Mouse (Mus musculus) hindbrain, embryonic 15.5 days (tissue): Measurements from ENCODE around the gene Myo6. TPM values are rescaled to one million over a fixed set of nuclear protein-coding genes. Genes with fewer than 3 reads are reported as not detected.

ENCODE experiments used
- ATAC-seq: fragments of 200-750 bp; cut with Nextera tagmentation; 2 replicates; pipeline ENCODE4 v1.8.0; 2017; ENCODE audit warnings: low read depth, moderate number of reproducible peaks, moderate TSS enrichment; ENCODE audit not compliant: low FRiP score
- H3K27ac ChIP-seq: fragments of 300-500 bp; sonication (generic); replicated peaks from 2 replicates; pipeline ENCODE4 v1.5.1; 2015; ENCODE audit warnings: mild to moderate bottlenecking, inconsistent platforms
- H3K27me3 ChIP-seq: fragments of 300-500 bp; sonication (generic); 2 replicates; pipeline ENCODE4 v1.6.1; 2015; ENCODE audit warnings: control low read depth, inconsistent platforms
- H3K36me3 ChIP-seq: fragments of 300-500 bp; sonication (generic); 2 replicates; pipeline ENCODE4 v1.6.1; 2015; ENCODE audit warnings: control low read depth, inconsistent platforms
- H3K4me1 ChIP-seq: fragments of 300-500 bp; sonication (generic); replicated peaks from 2 replicates; pipeline ENCODE4 v1.6.1; 2015; ENCODE audit warnings: control low read depth, inconsistent platforms
- H3K4me2 ChIP-seq: fragments of 300-500 bp; sonication (generic); 2 replicates; pipeline ENCODE4 v1.6.1; 2015; ENCODE audit warnings: moderate library complexity, mild to moderate bottlenecking, inconsistent platforms
- H3K4me3 ChIP-seq: fragments of 300-500 bp; sonication (generic); 2 replicates; pipeline ENCODE4 v1.5.1; 2015; ENCODE audit warnings: mild to moderate bottlenecking, inconsistent platforms
- H3K9ac ChIP-seq: fragments of 300-500 bp; sonication (generic); 2 replicates; pipeline ENCODE4 v1.6.1; 2015; ENCODE audit warnings: inconsistent platforms
- H3K9me3 ChIP-seq: fragments of 300-500 bp; sonication (generic); 2 replicates; pipeline ENCODE4 v1.6.1; 2016; ENCODE audit warnings: control low read depth, inconsistent platforms
- WGBS: fragments of 180-500 bp; shearing (Covaris S2); methylation state at CpG from one replicate; pipeline ENCODE4 v1.1.7; 2015; 5-methylcytosine and 5-hydroxymethylcytosine counted together
- polyA plus RNA-seq: library from polyadenylated mRNA; unstranded; fragments of >200 nt; fragmentation: Nextera tagmentation; extraction: Ambion mirVana; gene quantifications from 2 replicates; pipeline ENCODE4 v1.2.1, GENCODE M21; 2015

The Myo6 gene
- polyA plus RNA-seq, 1 experiment from 2014 or later: 20.9 TPM

- H3K4me1 ChIP-seq: peaks cover 11% of the 10 kb centered on the region
- no peak for ATAC-seq
- no peak overlapping the region for H3K4me3 ChIP-seq
- WGBS: 77% methylated on average over 4 of the region's 4 CpGs
- peak overlapping the region; percentile 73; the same call in 1 of the 2 replicates for H3K4me2 ChIP-seq
- H3K9me3 ChIP-seq: no peaks in the 10 kb centered on the region
- H3K9ac ChIP-seq: no peak overlapping the region
- no peak overlapping the region for H3K27ac ChIP-seq
- H3K36me3 ChIP-seq: no peaks in the 10 kb centered on the region
- no peaks in the 10 kb centered on the region for H3K27me3 ChIP-seq
Observed at GRCm38 (mm10) chr9:80167089-80167488, 2.3 kb downstream of the Myo6 start.

- no peak overlapping the region for H3K9ac ChIP-seq
- no peaks in the 10 kb centered on the region for H3K36me3 ChIP-seq
- no peak overlapping the region for H3K4me3 ChIP-seq
- H3K27ac ChIP-seq: no peak overlapping the region
- no peak overlapping the region for H3K4me2 ChIP-seq
- peaks cover 10% of the 10 kb centered on the region for H3K4me1 ChIP-seq
- no peaks in the 10 kb centered on the region for H3K9me3 ChIP-seq
- no peak for ATAC-seq
- WGBS: 79% methylated on average over 9 of the region's 9 CpGs
- no peaks in the 10 kb centered on the region for H3K27me3 ChIP-seq
Observed at GRCm38 (mm10) chr9:80169551-80169950, 4.7 kb downstream of the Myo6 start.

- ATAC-seq: no peak
- no peaks in the 10 kb centered on the region for H3K9me3 ChIP-seq
- peaks cover 4% of the 10 kb centered on the region for H3K4me1 ChIP-seq
- H3K27ac ChIP-seq: no peak overlapping the region
- no peak overlapping the region for H3K4me2 ChIP-seq
- no peak overlapping the region for H3K9ac ChIP-seq
- H3K4me3 ChIP-seq: no peak overlapping the region
- no peaks in the 10 kb centered on the region for H3K27me3 ChIP-seq
- H3K36me3 ChIP-seq: no peaks in the 10 kb centered on the region
Observed at GRCm38 (mm10) chr9:80171241-80171640, 6.4 kb downstream of the Myo6 start.

GRCm38 (mm10) chr9:80172396-80173222, 7.8 kb downstream of the Myo6 start:
- Histone ChIP-seq H3K4me1 (peaks cover 11% of the 10 kb centered on the region), H3K27ac (no peak overlapping the region), H3K36me3 (no peaks in the 10 kb centered on the region), H3K4me2 (no peak overlapping the region), H3K4me3 (no peak overlapping the region), H3K9ac (no peak overlapping the region), H3K27me3 (no peaks in the 10 kb centered on the region), H3K9me3 (no peaks in the 10 kb centered on the region)
- no peak for ATAC-seq
- 64% methylated on average over 8 of the region's 8 CpGs for WGBS

- Histone ChIP-seq H3K4me2 (no peak overlapping the region), H3K9me3 (no peaks in the 10 kb centered on the region), H3K36me3 (no peaks in the 10 kb centered on the region), H3K27me3 (no peaks in the 10 kb centered on the region), H3K4me3 (no peak overlapping the region), H3K9ac (no peak overlapping the region), H3K27ac (no peak overlapping the region), H3K4me1 (peaks cover 11% of the 10 kb centered on the region)
- WGBS: 24% methylated on average over 9 of the region's 9 CpGs
- peak; percentile 75 for ATAC-seq
Observed at GRCm38 (mm10) chr9:80173629-80174028, 8.8 kb downstream of the Myo6 start.

- Histone ChIP-seq H3K27me3 (no peaks in the 10 kb centered on the region), H3K4me2 (no peak overlapping the region), H3K9ac (no peak overlapping the region), H3K36me3 (no peaks in the 10 kb centered on the region), H3K4me1 (peaks cover 11% of the 10 kb centered on the region), H3K9me3 (no peaks in the 10 kb centered on the region), H3K27ac (no peak overlapping the region), H3K4me3 (no peak overlapping the region)
- no peak for ATAC-seq
- 72% methylated on average over 13 of the region's 13 CpGs for WGBS
Observed at GRCm38 (mm10) chr9:80176696-80177478, 12.1 kb downstream of the Myo6 start.

- peak; percentile 32; the same call in 1 of the 2 replicates for ATAC-seq
- H3K9me3 ChIP-seq: no peaks in the 10 kb centered on the region
- H3K4me3 ChIP-seq: no peak overlapping the region
- no peak overlapping the region for H3K9ac ChIP-seq
- H3K27ac ChIP-seq: no peak overlapping the region
- H3K4me2 ChIP-seq: no peak overlapping the region
- WGBS: 67% methylated on average over 2 of the region's 2 CpGs
- no peaks in the 10 kb centered on the region for H3K27me3 ChIP-seq
- H3K36me3 ChIP-seq: no peaks in the 10 kb centered on the region
- peaks cover 9% of the 10 kb centered on the region for H3K4me1 ChIP-seq
Observed at GRCm38 (mm10) chr9:80178670-80179069, 13.8 kb downstream of the Myo6 start.

GRCm38 (mm10) chr9:80179688-80180087, 14.9 kb downstream of the Myo6 start:
- H3K27ac ChIP-seq: no peak overlapping the region
- no peak for ATAC-seq
- no peak overlapping the region for H3K4me3 ChIP-seq
- H3K36me3 ChIP-seq: no peaks in the 10 kb centered on the region
- peaks cover 7% of the 10 kb centered on the region; the same call in 1 of the 2 replicates for H3K4me1 ChIP-seq
- no peaks in the 10 kb centered on the region for H3K27me3 ChIP-seq
- no peak overlapping the region for H3K9ac ChIP-seq
- H3K9me3 ChIP-seq: no peaks in the 10 kb centered on the region
- 65% methylated on average over 4 of the region's 4 CpGs for WGBS
- no peak overlapping the region for H3K4me2 ChIP-seq

GRCm38 (mm10) chr9:80180771-80181170, 15.9 kb downstream of the Myo6 start:
- Histone ChIP-seq H3K9ac (no peak overlapping the region), H3K4me2 (no peak overlapping the region), H3K9me3 (no peaks in the 10 kb centered on the region), H3K4me1 (peaks cover 7% of the 10 kb centered on the region; the same call in 1 of the 2 replicates), H3K36me3 (no peaks in the 10 kb centered on the region), H3K27ac (no peak overlapping the region), H3K27me3 (no peaks in the 10 kb centered on the region), H3K4me3 (no peak overlapping the region)
- ATAC-seq: no peak
- 83% methylated on average over 5 of the region's 5 CpGs for WGBS

- Histone ChIP-seq H3K4me3 (no peak overlapping the region), H3K4me1 (peaks cover 7% of the 10 kb centered on the region; the same call in 1 of the 2 replicates), H3K27me3 (no peaks in the 10 kb centered on the region), H3K4me2 (no peak overlapping the region), H3K27ac (no peak overlapping the region), H3K36me3 (no peaks in the 10 kb centered on the region), H3K9ac (no peak overlapping the region), H3K9me3 (no peaks in the 10 kb centered on the region)
- 93% methylated on average over 1 of the region's 1 CpGs for WGBS
- no peak for ATAC-seq
Observed at GRCm38 (mm10) chr9:80181692-80182091, 16.9 kb downstream of the Myo6 start.

GRCm38 (mm10) chr9:80184138-80184537, 19.3 kb downstream of the Myo6 start:
- no peak for ATAC-seq

GRCm38 (mm10) chr9:80185737-80186136, 20.9 kb downstream of the Myo6 start:
- no peak overlapping the region for H3K4me2 ChIP-seq
- H3K9me3 ChIP-seq: no peaks in the 10 kb centered on the region
- H3K27me3 ChIP-seq: no peaks in the 10 kb centered on the region
- ATAC-seq: no peak
- H3K36me3 ChIP-seq: no peaks in the 10 kb centered on the region
- no peak overlapping the region for H3K9ac ChIP-seq
- no peak overlapping the region for H3K27ac ChIP-seq
- H3K4me1 ChIP-seq: no peaks in the 10 kb centered on the region
- H3K4me3 ChIP-seq: no peak overlapping the region
- WGBS: 42% methylated on average over 3 of the region's 3 CpGs

More at GRCm38 (mm10) chr9:80184138-80184537, 19.3 kb downstream of the Myo6 start:
- no peaks in the 10 kb centered on the region for H3K9me3 ChIP-seq
- no peak overlapping the region for H3K4me3 ChIP-seq
- WGBS: 53% methylated on average over 5 of the region's 5 CpGs
- no peak overlapping the region for H3K9ac ChIP-seq
- H3K27ac ChIP-seq: no peak overlapping the region
- no peaks in the 10 kb centered on the region for H3K36me3 ChIP-seq
- H3K27me3 ChIP-seq: no peaks in the 10 kb centered on the region
- no peak overlapping the region for H3K4me2 ChIP-seq
- H3K4me1 ChIP-seq: no peaks in the 10 kb centered on the region
